Mouse (Mus musculus): ENCODE measurements at regions not wholly inside any gene's neighbourhood (a gene's known extent, or its start where the extent isn't known, plus 50 kb on each side); places are given as distances from the start of the nearest gene placed in this dataset.

DNA sequence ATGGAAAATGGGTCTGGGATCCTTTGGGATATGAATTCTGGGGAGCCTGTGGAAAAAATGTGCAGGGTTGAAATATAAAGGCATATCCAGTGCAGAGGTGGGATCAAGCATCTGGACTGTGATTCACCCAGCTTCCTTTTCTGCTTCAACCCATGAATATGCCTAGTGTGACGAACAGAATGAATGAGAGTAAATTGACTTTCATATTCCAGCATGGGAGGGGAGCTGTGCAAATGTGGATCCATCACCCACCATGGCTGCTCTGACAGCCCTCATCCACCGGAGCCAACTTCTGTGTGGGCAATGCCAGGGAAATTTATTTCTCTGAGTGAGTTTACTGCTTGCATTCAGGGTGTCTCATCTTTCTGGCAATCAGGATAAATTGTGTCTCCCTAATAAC lies 265.8 kb downstream of the Wdr20rt start:
- H3K4me3 ChIP-seq (ENCODE audit: low read depth, low read length) = no peak overlapping the region
- no peaks in the 10 kb centered on the region for H3K4me1 ChIP-seq (ENCODE audit: control insufficient read depth, insufficient read depth)
- DNase-seq (ENCODE audit: low spot score) = no peak
- H3K4me2 ChIP-seq (ENCODE audit: low read depth, low read length) = no peak overlapping the region
- no peak for ATAC-seq (ENCODE audit: insufficient read depth, low read depth)
- no peaks in the 10 kb centered on the region for H3K36me3 ChIP-seq (replicated peaks; ENCODE audit: control insufficient read depth, insufficient read depth, low read length)
- H3K27ac ChIP-seq (ENCODE audit: low read depth) = no peak overlapping the region
- no peak for TF ChIP-seq EP300 (IDR thresholded peaks at IDR 0.05; ENCODE audit: low read depth)
- TF ChIP-seq CTCF (IDR thresholded peaks at IDR 0.05; ENCODE audit: low read depth) = no peak
- no peaks in the 10 kb centered on the region; the same call in 1 of the 2 replicates for H3K9me3 ChIP-seq (replicated peaks; ENCODE audit: control insufficient read depth, low read length)
- no peaks in the 10 kb centered on the region for H3K27me3 ChIP-seq (ENCODE audit: control insufficient read depth, insufficient read depth, low read length)
- WGBS = 85% methylated on average over 2 of the region's 2 CpGs
- H3K9ac ChIP-seq (replicated peaks; ENCODE audit: low read depth, low read length) = no peak overlapping the region

- no peaks in the 10 kb centered on the region for H3K4me1 ChIP-seq (ENCODE audit: control insufficient read depth, insufficient read depth)
- H3K27me3 ChIP-seq (ENCODE audit: control insufficient read depth, insufficient read depth, low read length) = no peaks in the 10 kb centered on the region
- H3K4me3 ChIP-seq (ENCODE audit: low read depth, low read length) = no peak overlapping the region
- H3K9me3 ChIP-seq (replicated peaks; ENCODE audit: control insufficient read depth, low read length) = no peaks in the 10 kb centered on the region; the same call in 1 of the 2 replicates
- H3K27ac ChIP-seq (ENCODE audit: low read depth) = no peak overlapping the region
- ATAC-seq (ENCODE audit: insufficient read depth, low read depth) (no peak), DNase-seq (ENCODE audit: low spot score) (no peak)
- no peak overlapping the region for H3K4me2 ChIP-seq (ENCODE audit: low read depth, low read length)
- H3K9ac ChIP-seq (replicated peaks; ENCODE audit: low read depth, low read length) = no peak overlapping the region
- 77% methylated on average over 5 of the region's 5 CpGs for WGBS
- TF ChIP-seq EP300 (IDR thresholded peaks at IDR 0.05; ENCODE audit: low read depth) (no peak), CTCF (IDR thresholded peaks at IDR 0.05; ENCODE audit: low read depth) (no peak)
- H3K36me3 ChIP-seq (replicated peaks; ENCODE audit: control insufficient read depth, insufficient read depth, low read length) = no peaks in the 10 kb centered on the region
Measured at GRCm38 (mm10) chr12:65494388-65495030, 269.2 kb downstream of the Wdr20rt start.

DNA sequence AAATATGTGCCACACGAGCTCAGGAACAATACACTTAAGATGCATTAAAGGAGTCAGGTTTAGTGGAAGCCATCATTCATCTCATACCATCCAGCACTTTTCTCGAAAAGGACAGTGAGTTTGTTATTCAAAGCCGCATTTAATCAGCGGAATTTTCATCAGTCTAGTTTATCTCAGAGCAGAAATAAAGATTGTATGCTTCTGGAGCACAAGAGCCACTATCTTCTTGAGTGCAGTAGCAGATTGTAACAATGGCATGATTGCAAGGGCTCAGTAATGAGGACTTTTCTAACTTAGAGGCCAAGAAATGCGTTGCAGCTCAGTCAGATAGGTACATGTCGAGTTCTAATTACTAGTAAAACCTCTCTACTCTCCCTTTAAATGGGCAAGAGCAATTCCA lies 271.3 kb downstream of the Wdr20rt start:
- no peaks in the 10 kb centered on the region; the same call in 1 of the 2 replicates for H3K9me3 ChIP-seq (replicated peaks; ENCODE audit: control insufficient read depth, low read length)
- ATAC-seq (ENCODE audit: insufficient read depth, low read depth) = no peak
- 58% methylated on average over 6 of the region's 6 CpGs for WGBS
- TF ChIP-seq CTCF (IDR thresholded peaks at IDR 0.05; ENCODE audit: low read depth) (no peak), EP300 (IDR thresholded peaks at IDR 0.05; ENCODE audit: low read depth) (no peak)
- H3K4me2 ChIP-seq (ENCODE audit: low read depth, low read length) = no peak overlapping the region
- H3K9ac ChIP-seq (replicated peaks; ENCODE audit: low read depth, low read length) = no peak overlapping the region
- no peak for DNase-seq (ENCODE audit: low spot score)
- no peaks in the 10 kb centered on the region for H3K4me1 ChIP-seq (ENCODE audit: control insufficient read depth, insufficient read depth)
- no peak overlapping the region for H3K4me3 ChIP-seq (ENCODE audit: low read depth, low read length)
- H3K27me3 ChIP-seq (ENCODE audit: control insufficient read depth, insufficient read depth, low read length) = no peaks in the 10 kb centered on the region
- no peaks in the 10 kb centered on the region for H3K36me3 ChIP-seq (replicated peaks; ENCODE audit: control insufficient read depth, insufficient read depth, low read length)
- no peak overlapping the region for H3K27ac ChIP-seq (ENCODE audit: low read depth)

DNA sequence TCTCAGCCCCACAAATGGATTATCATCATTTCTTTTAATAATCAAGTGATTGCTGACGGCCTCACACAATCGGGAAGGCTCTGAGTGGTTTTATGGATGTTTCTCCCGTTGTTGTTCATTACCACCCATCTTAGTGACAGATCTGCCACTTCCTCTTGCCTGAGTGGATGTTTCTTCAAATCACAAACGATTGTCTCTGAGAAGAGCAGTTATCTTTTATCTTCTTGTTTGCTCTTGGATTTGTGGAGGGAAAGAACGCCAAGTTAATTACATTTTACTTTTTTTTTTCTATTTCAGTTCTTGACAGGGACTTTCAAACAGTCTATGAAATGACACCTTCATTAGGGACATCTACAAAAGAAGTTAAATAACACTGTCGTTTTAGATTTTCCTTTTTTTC lies 272.3 kb downstream of the Wdr20rt start:
- no peak overlapping the region for H3K4me3 ChIP-seq (ENCODE audit: low read depth, low read length)
- 68% methylated on average over 6 of the region's 6 CpGs for WGBS
- H3K9me3 ChIP-seq (replicated peaks; ENCODE audit: control insufficient read depth, low read length) = no peaks in the 10 kb centered on the region; the same call in 1 of the 2 replicates
- H3K9ac ChIP-seq (replicated peaks; ENCODE audit: low read depth, low read length) = no peak overlapping the region
- H3K27ac ChIP-seq (ENCODE audit: low read depth) = no peak overlapping the region
- H3K27me3 ChIP-seq (ENCODE audit: control insufficient read depth, insufficient read depth, low read length) = no peaks in the 10 kb centered on the region
- ATAC-seq (ENCODE audit: insufficient read depth, low read depth) (no peak), DNase-seq (ENCODE audit: low spot score) (no peak)
- no peak for TF ChIP-seq EP300 (IDR thresholded peaks at IDR 0.05; ENCODE audit: low read depth)
- no peak for TF ChIP-seq CTCF (IDR thresholded peaks at IDR 0.05; ENCODE audit: low read depth)
- H3K36me3 ChIP-seq (replicated peaks; ENCODE audit: control insufficient read depth, insufficient read depth, low read length) = no peaks in the 10 kb centered on the region
- no peaks in the 10 kb centered on the region for H3K4me1 ChIP-seq (ENCODE audit: control insufficient read depth, insufficient read depth)
- no peak overlapping the region for H3K4me2 ChIP-seq (ENCODE audit: low read depth, low read length)

DNA sequence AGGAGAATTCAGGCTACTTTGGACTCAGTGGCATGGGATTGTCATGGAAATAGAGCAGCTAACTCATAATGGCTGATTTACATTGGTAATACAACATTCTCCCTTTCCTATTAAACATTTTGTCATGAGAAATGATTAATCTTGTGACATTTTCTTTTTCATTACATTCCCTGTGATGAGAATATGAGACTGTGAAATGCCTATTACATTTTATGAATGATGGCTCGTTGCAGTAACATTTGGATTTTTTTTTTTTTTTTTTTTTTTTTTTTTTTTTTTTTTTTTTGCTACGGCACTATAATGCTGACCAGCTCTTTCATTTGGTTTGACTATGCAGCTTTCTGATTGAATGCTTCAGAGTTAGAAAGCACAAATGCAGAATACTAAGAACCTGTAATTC lies 276.1 kb downstream of the Wdr20rt start:
- Histone ChIP-seq H3K36me3 (replicated peaks; ENCODE audit: control insufficient read depth, insufficient read depth, low read length) (no peaks in the 10 kb centered on the region), H3K4me2 (ENCODE audit: low read depth, low read length) (no peak overlapping the region), H3K27me3 (ENCODE audit: control insufficient read depth, insufficient read depth, low read length) (no peaks in the 10 kb centered on the region), H3K27ac (ENCODE audit: low read depth) (no peak overlapping the region), H3K4me3 (ENCODE audit: low read depth, low read length) (no peak overlapping the region), H3K9me3 (replicated peaks; ENCODE audit: control insufficient read depth, low read length) (no peaks in the 10 kb centered on the region), H3K9ac (replicated peaks; ENCODE audit: low read depth, low read length) (no peak overlapping the region), H3K4me1 (ENCODE audit: control insufficient read depth, insufficient read depth) (no peaks in the 10 kb centered on the region)
- TF ChIP-seq CTCF (IDR thresholded peaks at IDR 0.05; ENCODE audit: low read depth) (no peak), EP300 (IDR thresholded peaks at IDR 0.05; ENCODE audit: low read depth) (no peak)
- 67% methylated on average over 2 of the region's 2 CpGs for WGBS
- ATAC-seq (ENCODE audit: insufficient read depth, low read depth) (no peak), DNase-seq (ENCODE audit: low spot score) (no peak)

DNA sequence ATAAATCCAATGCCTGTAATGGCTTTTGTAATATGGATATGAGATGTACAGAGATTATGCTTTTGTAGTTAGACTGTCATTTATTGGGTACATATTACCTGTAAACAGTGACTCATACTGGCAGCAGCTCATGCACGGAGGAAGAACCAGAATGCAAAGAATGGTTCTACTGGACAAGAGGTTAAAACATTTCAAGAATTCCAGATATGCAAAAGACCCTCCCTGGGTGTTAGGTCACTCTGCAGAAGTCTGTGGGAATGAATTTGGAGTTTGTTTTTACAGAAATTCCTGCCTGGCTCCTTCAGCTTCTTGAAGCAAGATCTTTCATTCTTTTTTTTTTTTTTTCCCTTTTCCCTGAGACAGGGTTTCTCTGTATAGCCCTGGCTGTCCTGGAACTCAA lies 276.7 kb downstream of the Wdr20rt start:
- Histone ChIP-seq H3K4me1 (ENCODE audit: control insufficient read depth, insufficient read depth) (no peaks in the 10 kb centered on the region), H3K4me3 (ENCODE audit: low read depth, low read length) (no peak overlapping the region), H3K27me3 (ENCODE audit: control insufficient read depth, insufficient read depth, low read length) (no peaks in the 10 kb centered on the region), H3K9me3 (replicated peaks; ENCODE audit: control insufficient read depth, low read length) (no peaks in the 10 kb centered on the region), H3K27ac (ENCODE audit: low read depth) (no peak overlapping the region), H3K4me2 (ENCODE audit: low read depth, low read length) (no peak overlapping the region), H3K36me3 (replicated peaks; ENCODE audit: control insufficient read depth, insufficient read depth, low read length) (no peaks in the 10 kb centered on the region), H3K9ac (replicated peaks; ENCODE audit: low read depth, low read length) (no peak overlapping the region)
- DNase-seq (ENCODE audit: low spot score) = no peak
- WGBS = 3% methylated on average over 1 of the region's 1 CpGs
- TF ChIP-seq EP300 (IDR thresholded peaks at IDR 0.05; ENCODE audit: low read depth) = no peak
- TF ChIP-seq CTCF (IDR thresholded peaks at IDR 0.05; ENCODE audit: low read depth) = no peak
- no peak for ATAC-seq (ENCODE audit: insufficient read depth, low read depth)

Measured in heart, postnatal 0 days (tissue).